Mouse (Mus musculus): ENCODE data around the gene Gzmn.
"Not testable (repeated sequence)": the region's sequence is repeated elsewhere in the genome, so short reads cannot be mapped to it uniquely, and the experiment has no call there.

Gene Gzmn

GRCm38 (mm10) chr14:56174499-56174898 is at the start of gene Gzmn:
Gene Gzmn (minus strand): TSS chr14:56174599.
- DNase-seq (ENCODE audit: low spot score): no peak

GRCm38 (mm10) chr14:56211317-56211716 is 36.9 kb upstream of the Gzmn start, which contains the start of gene Gzmf:
Gene Gzmf (minus strand): TSS chr14:56211417.
- DNase-seq (ENCODE audit: low spot score): no peak

GRCm38 (mm10) chr14:56205613-56206012 is 31.2 kb upstream of the Gzmn start:
- no peak for DNase-seq (ENCODE audit: low spot score)

GRCm38 (mm10) chr14:56205021-56205420 is 30.6 kb upstream of the Gzmn start:
- DNase-seq (ENCODE audit: low spot score): peak; percentile 74

- peak; percentile 87 for DNase-seq (ENCODE audit: low spot score)
Measured at GRCm38 (mm10) chr14:56203975-56204374, 29.6 kb upstream of the Gzmn start.

GRCm38 (mm10) chr14:56186946-56187345 is 12.5 kb upstream of the Gzmn start:
- DNase-seq (ENCODE audit: low spot score): peak; percentile 43

GRCm38 (mm10) chr14:56186521-56186920 is 12.1 kb upstream of the Gzmn start:
- DNase-seq (ENCODE audit: low spot score): no peak

GRCm38 (mm10) chr14:56177651-56178050 is 3.3 kb upstream of the Gzmn start:
- DNase-seq (ENCODE audit: low spot score): peak; percentile 80

- no peak for DNase-seq (ENCODE audit: low spot score)
Measured at GRCm38 (mm10) chr14:56173396-56173795, 1.0 kb downstream of the Gzmn start.

- no peak for DNase-seq (ENCODE audit: low spot score)
Measured at GRCm38 (mm10) chr14:56172744-56173143, 1.7 kb downstream of the Gzmn start.

GRCm38 (mm10) chr14:56168009-56168408 is 6.4 kb downstream of the Gzmn start:
- no peak for DNase-seq (ENCODE audit: low spot score)

- DNase-seq (ENCODE audit: low spot score): no peak
Measured at GRCm38 (mm10) chr14:56162109-56162508, 12.3 kb downstream of the Gzmn start.

GRCm38 (mm10) chr14:56159479-56159878 is 14.9 kb downstream of the Gzmn start, which contains the start of gene Gzmg:
Gene Gzmg (minus strand): TSS chr14:56159579.
- not testable (repeated sequence) for DNase-seq (ENCODE audit: low spot score)

- DNase-seq (ENCODE audit: low spot score): no peak
Measured at GRCm38 (mm10) chr14:56155340-56155739, 19.1 kb downstream of the Gzmn start.

- DNase-seq (ENCODE audit: low spot score): not testable (repeated sequence)
Measured at GRCm38 (mm10) chr14:56133675-56134074, 40.7 kb downstream of the Gzmn start.

GRCm38 (mm10) chr14:56132508-56132907 is 41.9 kb downstream of the Gzmn start, which contains the start of gene Gzmd:
Gene Gzmd (minus strand): TSS chr14:56132608.
- not testable (repeated sequence) for DNase-seq (ENCODE audit: low spot score)

GRCm38 (mm10) chr14:56128341-56128740 is 46.1 kb downstream of the Gzmn start:
- no peak for DNase-seq (ENCODE audit: low spot score)

- no peak for DNase-seq (ENCODE audit: low spot score)
Measured at GRCm38 (mm10) chr14:56123516-56123915, 50.9 kb downstream of the Gzmn start.

- DNase-seq (ENCODE audit: low spot score): no peak
Measured at GRCm38 (mm10) chr14:56120525-56120924, 53.9 kb downstream of the Gzmn start, which contains the start of gene Gzme. Gene Gzme (minus strand): TSS chr14:56120625.
